Mouse (Mus musculus) kidney, embryonic 14.5 days (tissue): Measurements from ENCODE around the gene Oprm1. TPM values are rescaled to one million over a fixed set of nuclear protein-coding genes. Genes with fewer than 3 reads are reported as not detected.
A peak's percentile ranks its signal among the peaks of the same experiment; 100 is the strongest.

Experiments
- ATAC-seq: fragments of 200-750 bp; cut with Nextera tagmentation; 2 replicates; pipeline ENCODE4 v1.8.0; 2017; ENCODE audit warnings: moderate number of reproducible peaks, mild to moderate bottlenecking, moderate TSS enrichment, moderate library complexity; ENCODE audit not compliant: low FRiP score, low TSS enrichment
- H3K27ac ChIP-seq: fragments of 300-500 bp; sonication (generic); 2 replicates; pipeline ENCODE4 v1.5.1; 2014; ENCODE audit warnings: low read depth, mild to moderate bottlenecking, low read length, moderate library complexity, mixed read lengths
- H3K27me3 ChIP-seq: fragments of 300-500 bp; sonication (generic); 2 replicates; pipeline ENCODE4 v1.6.1; 2014; ENCODE audit warnings: mild to moderate bottlenecking, low read length; ENCODE audit not compliant: control insufficient read depth, insufficient read depth
- H3K36me3 ChIP-seq: fragments of 300-500 bp; sonication (generic); 2 replicates; pipeline ENCODE4 v1.6.1; 2014; ENCODE audit warnings: low read length, mixed read lengths; ENCODE audit not compliant: control insufficient read depth, insufficient read depth
- H3K4me1 ChIP-seq: fragments of 300-500 bp; sonication (generic); 2 replicates; pipeline ENCODE4 v1.6.1; 2014; ENCODE audit warnings: low read length, mixed read lengths; ENCODE audit not compliant: control insufficient read depth, insufficient read depth
- H3K4me2 ChIP-seq: fragments of 300-500 bp; sonication (generic); replicated peaks from 2 replicates; pipeline ENCODE4 v1.6.1; 2014; ENCODE audit warnings: low read depth, mild to moderate bottlenecking, low read length
- H3K4me3 ChIP-seq: fragments of 300-500 bp; sonication (generic); 2 replicates; pipeline ENCODE4 v1.5.1; 2014; ENCODE audit warnings: mild to moderate bottlenecking, low read length
- H3K9ac ChIP-seq: fragments of 300-500 bp; sonication (generic); 2 replicates; pipeline ENCODE4 v1.6.1; 2014; ENCODE audit warnings: low read depth, mild to moderate bottlenecking, low read length, moderate library complexity
- H3K9me3 ChIP-seq: fragments of 300-500 bp; sonication (generic); 2 replicates; pipeline ENCODE4 v1.6.1; 2016; ENCODE audit warnings: low read length; ENCODE audit not compliant: control insufficient read depth
- WGBS: fragments of 180-500 bp; shearing (Covaris S2); extraction: QIAGEN DNeasy Blood & Tissue Kit; methylation state at CpG from one replicate; pipeline ENCODE4 v1.1.7; 2014; 5-methylcytosine and 5-hydroxymethylcytosine counted together
- polyA plus RNA-seq: library from polyadenylated mRNA; unstranded; fragments of >200 nt; fragmentation: Nextera tagmentation; extraction: Ambion mirVana; gene quantifications from 2 replicates; pipeline ENCODE4 v1.2.1, GENCODE M21; 2014

The Oprm1 gene
- polyA plus RNA-seq, 1 experiment from 2014 or later: 0.14 TPM

DNA sequence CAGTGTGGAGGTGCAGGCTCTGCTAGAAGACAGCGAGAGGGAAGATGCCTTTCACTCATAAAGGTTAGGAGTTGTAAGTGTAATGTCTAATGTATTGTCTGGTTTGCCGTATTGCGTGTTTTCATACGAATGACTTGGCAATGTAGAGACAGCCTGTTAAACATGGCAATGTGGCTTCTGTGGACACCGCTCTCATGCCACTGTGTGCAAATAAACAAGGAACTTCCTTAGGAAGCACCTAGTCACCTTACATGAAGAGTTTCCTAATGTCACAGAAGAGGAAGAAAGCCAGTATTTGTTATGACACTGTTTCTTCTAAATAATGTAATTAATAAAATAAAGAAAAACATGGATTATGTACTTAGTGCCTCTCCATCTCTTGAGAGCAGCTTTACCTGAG, 278.9 kb downstream of the Oprm1 start:
- H3K27me3 ChIP-seq: no peaks in the 10 kb centered on the region
- no peak overlapping the region for H3K27ac ChIP-seq
- H3K4me2 ChIP-seq: no peak overlapping the region
- no peaks in the 10 kb centered on the region for H3K36me3 ChIP-seq
- WGBS: 95% methylated on average over 5 of the region's 5 CpGs
- no peak overlapping the region for H3K4me3 ChIP-seq
- H3K4me1 ChIP-seq: no peaks in the 10 kb centered on the region
- H3K9me3 ChIP-seq: no peaks in the 10 kb centered on the region
- H3K9ac ChIP-seq: no peak overlapping the region
- ATAC-seq: no peak

DNA sequence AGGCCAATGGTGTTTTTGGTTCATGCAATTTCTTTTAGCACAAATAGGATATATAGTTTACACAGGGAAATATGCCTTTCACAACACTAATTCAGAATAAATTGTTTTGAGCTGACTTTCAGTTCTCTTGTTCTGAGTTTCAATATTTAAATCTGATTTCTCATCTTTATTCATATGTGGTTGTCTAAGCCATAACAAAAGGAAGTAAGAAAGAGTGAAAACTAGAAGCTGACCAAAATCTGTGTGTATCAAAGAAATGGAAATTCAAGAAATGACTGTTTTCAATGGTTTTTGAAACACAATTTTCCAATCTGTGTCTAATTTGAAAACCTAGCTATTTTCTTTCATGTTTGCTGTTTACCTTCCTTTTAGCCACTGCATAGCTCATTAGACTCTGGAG, 282.7 kb downstream of the Oprm1 start:
- no peak overlapping the region for H3K4me2 ChIP-seq
- H3K27me3 ChIP-seq: no peaks in the 10 kb centered on the region
- no peaks in the 10 kb centered on the region for H3K9me3 ChIP-seq
- H3K9ac ChIP-seq: no peak overlapping the region
- H3K36me3 ChIP-seq: no peaks in the 10 kb centered on the region
- H3K4me1 ChIP-seq: no peaks in the 10 kb centered on the region
- ATAC-seq: no peak
- no peak overlapping the region for H3K4me3 ChIP-seq
- H3K27ac ChIP-seq: no peak overlapping the region

GRCm38 (mm10) chr10:7043896-7044295, 285.6 kb downstream of the Oprm1 start:
- no peak overlapping the region for H3K4me3 ChIP-seq
- H3K4me1 ChIP-seq: no peaks in the 10 kb centered on the region
- WGBS: 58% methylated on average over 5 of the region's 5 CpGs
- no peaks in the 10 kb centered on the region for H3K27me3 ChIP-seq
- H3K9me3 ChIP-seq: no peaks in the 10 kb centered on the region
- H3K27ac ChIP-seq: no peak overlapping the region
- no peaks in the 10 kb centered on the region for H3K36me3 ChIP-seq
- H3K4me2 ChIP-seq: no peak overlapping the region
- no peak overlapping the region for H3K9ac ChIP-seq
- ATAC-seq: no peak

GRCm38 (mm10) chr10:7047288-7047918, 289.1 kb downstream of the Oprm1 start:
- H3K27ac ChIP-seq: no peak overlapping the region; the same call in 1 of the 2 replicates
- no peak overlapping the region for H3K4me2 ChIP-seq
- peak; percentile 85; the same call in 1 of the 2 replicates for ATAC-seq

GRCm38 (mm10) chr10:7047919-7048291, 289.6 kb downstream of the Oprm1 start:
- H3K27me3 ChIP-seq: no peaks in the 10 kb centered on the region
- no peak overlapping the region for H3K9ac ChIP-seq
- no peak for ATAC-seq
- no peaks in the 10 kb centered on the region for H3K9me3 ChIP-seq
- WGBS: 69% methylated on average over 2 of the region's 2 CpGs
- H3K36me3 ChIP-seq: no peaks in the 10 kb centered on the region
- no peaks in the 10 kb centered on the region for H3K4me1 ChIP-seq
- H3K4me2 ChIP-seq: no peak overlapping the region
- H3K27ac ChIP-seq: no peak overlapping the region
- no peak overlapping the region for H3K4me3 ChIP-seq

More at GRCm38 (mm10) chr10:7047288-7047918, 289.1 kb downstream of the Oprm1 start:
- 45% methylated on average over 10 of the region's 10 CpGs for WGBS
- no peak overlapping the region for H3K9ac ChIP-seq
- H3K4me3 ChIP-seq: no peak overlapping the region
- H3K9me3 ChIP-seq: no peaks in the 10 kb centered on the region
- H3K4me1 ChIP-seq: no peaks in the 10 kb centered on the region
- H3K36me3 ChIP-seq: no peaks in the 10 kb centered on the region
- H3K27me3 ChIP-seq: no peaks in the 10 kb centered on the region

DNA sequence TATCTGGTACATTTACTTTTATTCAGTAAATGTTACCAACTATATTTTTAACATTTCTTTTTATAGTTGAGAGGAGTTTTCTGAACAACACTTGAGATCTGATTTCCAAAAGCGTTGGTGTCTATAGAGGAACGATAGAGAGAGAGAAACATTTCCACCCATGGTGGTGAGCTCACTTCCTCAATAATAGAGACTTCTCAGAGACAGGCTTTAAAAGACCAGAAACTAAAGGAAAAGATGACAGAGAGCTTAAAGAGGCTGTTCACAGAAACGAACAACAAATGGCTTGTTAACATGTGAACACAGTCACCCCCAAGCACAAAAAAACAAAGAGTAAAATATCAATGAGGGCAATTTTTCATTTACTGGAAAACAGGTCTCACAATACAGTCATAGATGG, 291.6 kb downstream of the Oprm1 start:
- no peaks in the 10 kb centered on the region for H3K9me3 ChIP-seq
- no peaks in the 10 kb centered on the region for H3K4me1 ChIP-seq
- H3K27ac ChIP-seq: no peak overlapping the region
- no peak for ATAC-seq
- H3K4me3 ChIP-seq: no peak overlapping the region
- no peaks in the 10 kb centered on the region for H3K27me3 ChIP-seq
- 76% methylated on average over 3 of the region's 3 CpGs for WGBS
- no peak overlapping the region for H3K4me2 ChIP-seq
- H3K9ac ChIP-seq: no peak overlapping the region
- H3K36me3 ChIP-seq: no peaks in the 10 kb centered on the region

DNA sequence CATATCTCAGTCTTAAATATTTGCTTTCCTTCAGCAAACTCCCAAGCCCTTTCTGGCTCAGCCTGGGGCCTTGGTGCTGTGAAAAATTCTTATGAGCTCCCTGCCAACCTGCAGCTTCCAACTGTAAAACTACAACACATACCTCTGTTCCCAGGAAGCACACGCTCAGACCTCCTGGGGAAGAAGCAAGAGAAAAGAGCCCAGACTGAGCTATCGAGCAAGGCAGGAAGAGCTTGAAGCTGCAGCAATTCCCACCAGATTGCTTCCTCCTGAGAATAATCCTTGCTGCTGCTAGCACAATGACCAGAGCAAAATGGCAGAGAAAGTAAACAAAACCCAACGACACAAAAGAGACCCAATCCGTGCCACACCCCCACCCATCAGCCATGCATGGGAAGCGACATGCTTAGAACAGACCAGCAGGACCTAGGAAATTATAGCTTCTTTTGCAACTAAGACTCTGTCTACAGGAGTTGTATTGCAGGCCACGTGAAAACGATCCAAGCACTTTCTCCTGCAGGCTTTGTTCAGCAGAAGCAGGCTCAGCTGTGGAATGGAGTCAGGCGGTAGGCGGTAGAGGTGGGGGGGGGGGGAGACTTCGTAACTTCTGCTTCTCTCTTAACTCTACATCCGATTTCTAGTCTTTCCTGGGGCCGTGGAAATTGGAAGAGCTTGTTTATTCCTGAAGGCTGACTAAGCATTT, 294.2 kb downstream of the Oprm1 start, which contains the start of gene Ipcef1:
Gene Ipcef1, minus strand, starts transcription at position 164 of the 703 bp plus-strand sequence.
- H3K4me1 ChIP-seq: 0 out of 2 replicates have a peak, but pooled peaks cover 3% of the 10 kb centered on the region
- no peak within 1 kb of the TSS for H3K4me3 ChIP-seq
- H3K9ac ChIP-seq: 0 out of 2 replicates have a peak within 1 kb of the TSS, but pooled peaks have one; percentile 8
- H3K9me3 ChIP-seq: no peaks in the 10 kb centered on the region
- WGBS: 39% methylated on average over 12 of the region's 12 CpGs
- H3K27me3 ChIP-seq: no peaks in the 10 kb centered on the region
- H3K36me3 ChIP-seq: no peaks in the 10 kb centered on the region
- peak within 1 kb of the TSS; percentile 69 for H3K27ac ChIP-seq
- peak within 1 kb of the TSS; percentile 21; the same call in 1 of the 2 replicates for H3K4me2 ChIP-seq
- ATAC-seq: no peak

- no peaks in the 10 kb centered on the region for H3K27me3 ChIP-seq
- 63% methylated on average over 6 of the region's 6 CpGs for WGBS
- no peak overlapping the region for H3K4me2 ChIP-seq
- no peak overlapping the region; the same call in 1 of the 2 replicates for H3K4me3 ChIP-seq
- no peaks in the 10 kb centered on the region for H3K36me3 ChIP-seq
- no peak overlapping the region for H3K9ac ChIP-seq
- ATAC-seq: peak; percentile 78; the same call in 1 of the 2 replicates
- no peaks in the 10 kb centered on the region for H3K9me3 ChIP-seq
- 0 out of 2 replicates have a peak, but pooled peaks cover 3% of the 10 kb centered on the region for H3K4me1 ChIP-seq
- peak overlapping the region; percentile 56; the same call in 1 of the 2 replicates for H3K27ac ChIP-seq
Measured at GRCm38 (mm10) chr10:7054560-7055205, 296.4 kb downstream of the Oprm1 start.

GRCm38 (mm10) chr10:7057546-7057945, 299.2 kb downstream of the Oprm1 start:
- no peak for ATAC-seq
- Histone ChIP-seq H3K4me2 (no peak overlapping the region), H3K9ac (no peak overlapping the region), H3K9me3 (no peaks in the 10 kb centered on the region), H3K27ac (no peak overlapping the region), H3K27me3 (no peaks in the 10 kb centered on the region), H3K4me1 (0 out of 2 replicates have a peak, but pooled peaks cover 3% of the 10 kb centered on the region), H3K36me3 (no peaks in the 10 kb centered on the region), H3K4me3 (no peak overlapping the region)
- WGBS: 83% methylated on average over 1 of the region's 1 CpGs
